Mouse (Mus musculus) embryonic facial prominence, embryonic 10.5 days (tissue): ENCODE measurements around the gene Rrp9. TPM values are rescaled to one million over a fixed set of nuclear protein-coding genes. Genes with fewer than 3 reads are reported as not detected.

Source experiments
- DNase-seq: peaks from one replicate; pipeline ENCODE4 v3.0.0-alpha.2; 2017; ENCODE audit warnings: low spot score
- H3K27ac ChIP-seq: fragments of 300-500 bp; sonication (generic); replicated peaks from 2 replicates; pipeline ENCODE4 v1.5.1; 2016; ENCODE audit warnings: mild to moderate bottlenecking
- H3K27me3 ChIP-seq: fragments of 300-500 bp; sonication (generic); replicated peaks from 2 replicates; pipeline ENCODE4 v1.6.1; 2016; ENCODE audit warnings: low read depth, mild to moderate bottlenecking; ENCODE audit not compliant: poor library complexity, severe bottlenecking
- H3K36me3 ChIP-seq: fragments of 300-500 bp; sonication (generic); replicated peaks from 2 replicates; pipeline ENCODE4 v1.6.1; 2016; ENCODE audit warnings: mild to moderate bottlenecking, moderate library complexity
- H3K4me1 ChIP-seq: fragments of 300-500 bp; sonication (generic); 2 replicates; pipeline ENCODE4 v1.6.1; 2016
- H3K4me3 ChIP-seq: fragments of 300-500 bp; sonication (generic); 2 replicates; pipeline ENCODE4 v1.5.1; 2016; ENCODE audit warnings: mild to moderate bottlenecking, moderate library complexity
- H3K9me3 ChIP-seq: fragments of 300-500 bp; sonication (generic); 2 replicates; pipeline ENCODE4 v1.6.1; 2016; ENCODE audit warnings: mild to moderate bottlenecking
- WGBS: fragments of 180-500 bp; shearing (Covaris S2); methylation state at CpG from one replicate; pipeline ENCODE4 v1.1.7; 2016; 5-methylcytosine and 5-hydroxymethylcytosine counted together
- polyA plus RNA-seq: library from polyadenylated mRNA; unstranded; fragments of >200 nt; fragmentation: Nextera tagmentation; extraction: Ambion mirVana; gene quantifications from 2 replicates; pipeline ENCODE4 v1.2.1, GENCODE M21; 2016

The Rrp9 gene
- polyA plus RNA-seq, result 77.5 and 83.8 TPM in 2 replicates

- WGBS, result 88% methylated on average over 10 of the region's 10 CpGs
- Histone ChIP-seq H3K4me1 (peaks cover 69% of the 10 kb centered on the region), H3K4me3 (peak within 1 kb of the TSS; percentile 81), H3K9me3 (no peaks in the 10 kb centered on the region), H3K36me3 (peaks cover 15% of the 10 kb centered on the region), H3K27ac (peak within 1 kb of the TSS; percentile 77), H3K27me3 (peaks cover 6% of the 10 kb centered on the region; the same call in 1 of the 2 replicates)
- no peak for DNase-seq
Measured at GRCm38 (mm10) chr9:106475663-106476001, at the start of gene Rrp9. Gene Rrp9 (plus strand): TSS chr9:106475963.

GRCm38 (mm10) chr9:106428719-106429220, 47.0 kb upstream of the Rrp9 start:
- Histone ChIP-seq H3K4me1 (peaks cover 22% of the 10 kb centered on the region), H3K27me3 (no peaks in the 10 kb centered on the region), H3K9me3 (no peaks in the 10 kb centered on the region), H3K27ac (peak overlapping the region; percentile 98), H3K36me3 (peaks cover 36% of the 10 kb centered on the region), H3K4me3 (peak overlapping the region; percentile 91)
- DNase-seq, result no peak
- 23% methylated on average over 11 of the region's 11 CpGs for WGBS

- peak; percentile 94 for DNase-seq
- Histone ChIP-seq H3K4me3 (peak within 1 kb of the TSS; percentile 91), H3K27ac (peak within 1 kb of the TSS; percentile 98), H3K4me1 (peaks cover 22% of the 10 kb centered on the region), H3K9me3 (no peaks in the 10 kb centered on the region), H3K36me3 (peaks cover 42% of the 10 kb centered on the region), H3K27me3 (no peaks in the 10 kb centered on the region)
- WGBS, result under 1% methylated on average over 55 of the region's 55 CpGs
Measured at GRCm38 (mm10) chr9:106429221-106430014, 46.3 kb upstream of the Rrp9 start, which contains the start of gene Rpl29. Gene Rpl29 (plus strand): TSS chr9:106429454.

- Histone ChIP-seq H3K4me1 (peaks cover 22% of the 10 kb centered on the region), H3K27ac (peak overlapping the region; percentile 98), H3K27me3 (no peaks in the 10 kb centered on the region), H3K4me3 (peak overlapping the region; percentile 91), H3K9me3 (no peaks in the 10 kb centered on the region), H3K36me3 (peaks cover 48% of the 10 kb centered on the region)
- WGBS, result 2% methylated on average over 4 of the region's 4 CpGs
- DNase-seq, result no peak
Measured at GRCm38 (mm10) chr9:106430015-106430264, 45.8 kb upstream of the Rrp9 start.

- no peak for DNase-seq
- Histone ChIP-seq H3K27me3 (no peaks in the 10 kb centered on the region), H3K36me3 (peaks cover 58% of the 10 kb centered on the region), H3K4me1 (peaks cover 38% of the 10 kb centered on the region), H3K4me3 (0 out of 2 replicates have a peak overlapping the region, but pooled peaks have one; percentile 9), H3K27ac (no peak overlapping the region), H3K9me3 (no peaks in the 10 kb centered on the region)
- WGBS, result 77% methylated on average over 7 of the region's 7 CpGs
Measured at GRCm38 (mm10) chr9:106433389-106433788, 42.4 kb upstream of the Rrp9 start.

GRCm38 (mm10) chr9:106436566-106436965, 39.2 kb upstream of the Rrp9 start:
- Histone ChIP-seq H3K27me3 (no peaks in the 10 kb centered on the region), H3K4me3 (no peak overlapping the region; the same call in 1 of the 2 replicates), H3K4me1 (peaks cover 38% of the 10 kb centered on the region), H3K36me3 (peaks cover 44% of the 10 kb centered on the region), H3K9me3 (no peaks in the 10 kb centered on the region), H3K27ac (no peak overlapping the region)
- 84% methylated on average over 9 of the region's 9 CpGs for WGBS
- no peak for DNase-seq

- peaks cover 49% of the 10 kb centered on the region for H3K4me1 ChIP-seq
- H3K4me3 ChIP-seq, result no peak overlapping the region
- DNase-seq, result peak; percentile 8
- no peaks in the 10 kb centered on the region for H3K36me3 ChIP-seq
- WGBS, result 71% methylated on average over 5 of the region's 5 CpGs
- no peak overlapping the region for H3K27ac ChIP-seq
- no peaks in the 10 kb centered on the region for H3K27me3 ChIP-seq
- H3K9me3 ChIP-seq, result no peaks in the 10 kb centered on the region
Measured at GRCm38 (mm10) chr9:106442680-106443079, 33.1 kb upstream of the Rrp9 start.

- WGBS, result 73% methylated on average over 4 of the region's 4 CpGs
- Histone ChIP-seq H3K9me3 (no peaks in the 10 kb centered on the region), H3K36me3 (no peaks in the 10 kb centered on the region), H3K27me3 (no peaks in the 10 kb centered on the region), H3K4me3 (no peak overlapping the region), H3K4me1 (peaks cover 53% of the 10 kb centered on the region), H3K27ac (no peak overlapping the region)
- DNase-seq, result no peak
Measured at GRCm38 (mm10) chr9:106444836-106445235, 30.9 kb upstream of the Rrp9 start.

GRCm38 (mm10) chr9:106447348-106447747, 28.4 kb upstream of the Rrp9 start, which contains the start of the genes Abhd14b and Abhd14a:
Gene Abhd14b (plus strand): TSS chr9:106447459.
Gene Abhd14a (minus strand): TSS chr9:106447678.
- WGBS, result under 1% methylated on average over 24 of the region's 24 CpGs

GRCm38 (mm10) chr9:106447951-106448350, 27.8 kb upstream of the Rrp9 start:
- 42% methylated on average over 9 of the region's 9 CpGs for WGBS
- Histone ChIP-seq H3K27ac (peak overlapping the region; percentile 84), H3K9me3 (no peaks in the 10 kb centered on the region), H3K27me3 (no peaks in the 10 kb centered on the region), H3K36me3 (no peaks in the 10 kb centered on the region), H3K4me1 (peaks cover 82% of the 10 kb centered on the region), H3K4me3 (peak overlapping the region; percentile 63)
- no peak for DNase-seq

More at GRCm38 (mm10) chr9:106447348-106447747, 28.4 kb upstream of the Rrp9 start, which contains the start of the genes Abhd14b and Abhd14a:
- H3K4me1 ChIP-seq, result peaks cover 76% of the 10 kb centered on the region
- H3K27me3 ChIP-seq, result no peaks in the 10 kb centered on the region
- H3K36me3 ChIP-seq, result no peaks in the 10 kb centered on the region
- peak within 1 kb of the TSS; percentile 63 for H3K4me3 ChIP-seq
- peak within 1 kb of the TSS; percentile 84 for H3K27ac ChIP-seq
- no peaks in the 10 kb centered on the region for H3K9me3 ChIP-seq
- DNase-seq, result peak; percentile 94

- Histone ChIP-seq H3K4me3 (peak overlapping the region; percentile 63), H3K4me1 (peaks cover 86% of the 10 kb centered on the region), H3K9me3 (no peaks in the 10 kb centered on the region), H3K27me3 (no peaks in the 10 kb centered on the region), H3K36me3 (no peaks in the 10 kb centered on the region), H3K27ac (peak overlapping the region; percentile 84)
- 1% methylated on average over 23 of the region's 23 CpGs for WGBS
- DNase-seq, result peak; percentile 76
Measured at GRCm38 (mm10) chr9:106448498-106449031, 27.2 kb upstream of the Rrp9 start.

- peak overlapping the region; percentile 72 for H3K27ac ChIP-seq
- peak overlapping the region; percentile 86 for H3K4me3 ChIP-seq
- no peaks in the 10 kb centered on the region for H3K9me3 ChIP-seq
- H3K27me3 ChIP-seq, result no peaks in the 10 kb centered on the region
- H3K4me1 ChIP-seq, result peaks cover 91% of the 10 kb centered on the region
- H3K36me3 ChIP-seq, result no peaks in the 10 kb centered on the region
- 92% methylated on average over 8 of the region's 8 CpGs for WGBS
- no peak for DNase-seq
Measured at GRCm38 (mm10) chr9:106449947-106450346, 25.8 kb upstream of the Rrp9 start.

GRCm38 (mm10) chr9:106450661-106451060, 25.1 kb upstream of the Rrp9 start:
- Histone ChIP-seq H3K9me3 (no peaks in the 10 kb centered on the region), H3K27me3 (no peaks in the 10 kb centered on the region), H3K27ac (peak overlapping the region; percentile 99), H3K4me3 (peak overlapping the region; percentile 86), H3K36me3 (no peaks in the 10 kb centered on the region), H3K4me1 (peaks cover 91% of the 10 kb centered on the region)
- peak; percentile 76 for DNase-seq
- WGBS, result 18% methylated on average over 9 of the region's 9 CpGs
